Mouse (Mus musculus): Measurements from ENCODE around the gene Arhgap42. TPM values are rescaled to one million over a fixed set of nuclear protein-coding genes. Genes with fewer than 3 reads are reported as not detected.

The Arhgap42 gene
- polyA plus RNA-seq, 1 experiment from 2014 or later = 37.9 TPM

DNA sequence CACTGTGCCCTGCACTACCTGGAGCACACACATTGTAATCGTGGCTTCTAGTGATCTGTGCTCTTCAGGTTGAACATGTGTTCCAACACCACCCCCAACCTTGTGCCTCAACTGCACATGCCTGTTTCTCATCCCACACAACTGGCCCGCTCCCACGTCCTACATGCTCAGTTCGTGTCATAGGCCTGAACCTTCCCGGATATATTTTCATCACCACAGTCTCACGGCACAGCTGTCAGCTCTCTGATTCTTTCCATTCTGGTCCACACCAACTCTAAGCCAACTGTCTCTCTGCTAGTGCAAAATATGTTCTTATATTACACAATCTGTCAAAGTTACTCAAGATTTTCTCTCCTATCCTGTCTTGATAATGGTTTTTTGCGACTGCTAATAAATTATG lies 197.9 kb downstream of the Arhgap42 start:
- Histone ChIP-seq H3K9ac (replicated peaks; ENCODE audit: low read depth) (no peak overlapping the region), H3K27ac (ENCODE audit: low read length) (no peak overlapping the region), H3K4me3 (ENCODE audit: low read depth, low read length) (no peak overlapping the region), H3K36me3 (ENCODE audit: insufficient read depth, low read length) (no peaks in the 10 kb centered on the region), H3K27me3 (replicated peaks; ENCODE audit: insufficient read depth, low read length) (no peaks in the 10 kb centered on the region), H3K4me1 (ENCODE audit: insufficient read depth, low read depth, low read length) (no peaks in the 10 kb centered on the region), H3K4me2 (replicated peaks; ENCODE audit: low read depth, low read length) (no peak overlapping the region), H3K9me3 (ENCODE audit: low read length) (no peaks in the 10 kb centered on the region)
- DNase-seq (ENCODE audit: low spot score) = no peak
- ATAC-seq = no peak
- WGBS = 91% methylated on average over 7 of the region's 7 CpGs
- TF ChIP-seq EP300 (IDR thresholded peaks at IDR 0.05) (no peak), CTCF (IDR thresholded peaks at IDR 0.05) (no peak)

DNA sequence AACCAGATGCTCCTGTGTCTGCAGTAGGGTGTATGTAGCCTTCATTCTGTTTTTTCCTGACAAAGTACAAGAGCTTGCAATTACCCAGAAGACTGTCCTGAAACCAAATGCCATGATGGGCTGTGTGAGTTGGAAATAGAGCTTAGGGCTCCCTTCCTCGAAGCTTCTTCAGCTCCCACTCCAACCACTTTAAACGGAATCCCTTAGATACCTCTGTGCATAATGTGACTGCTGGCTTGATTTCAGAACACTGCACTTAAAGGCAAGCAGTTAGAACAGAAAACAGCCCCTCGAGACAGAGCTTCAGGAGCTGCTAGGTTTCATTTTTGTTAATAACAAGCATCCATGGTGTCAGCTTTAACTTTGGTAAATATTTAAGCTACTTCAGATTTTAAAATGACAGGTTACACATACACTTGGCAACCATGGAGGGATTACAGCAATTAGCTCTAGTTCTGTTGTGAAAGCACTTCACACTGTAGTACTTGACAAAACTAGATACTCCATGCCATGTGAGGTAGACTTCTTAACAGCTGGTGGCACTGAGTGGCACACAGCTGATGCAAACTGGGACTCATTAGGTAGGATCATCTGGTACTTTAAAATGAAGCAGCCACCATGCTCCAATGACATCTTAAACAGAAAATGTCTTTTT lies 201.8 kb downstream of the Arhgap42 start:
- H3K4me2 ChIP-seq (replicated peaks; ENCODE audit: low read depth, low read length) = no peak overlapping the region
- H3K9ac ChIP-seq (replicated peaks; ENCODE audit: low read depth) = no peak overlapping the region
- no peak overlapping the region for H3K27ac ChIP-seq (ENCODE audit: low read length)
- no peaks in the 10 kb centered on the region for H3K27me3 ChIP-seq (replicated peaks; ENCODE audit: insufficient read depth, low read length)
- no peaks in the 10 kb centered on the region for H3K4me1 ChIP-seq (ENCODE audit: insufficient read depth, low read depth, low read length)
- peak; percentile 80 for DNase-seq (ENCODE audit: low spot score)
- ATAC-seq = peak; percentile 96
- TF ChIP-seq EP300 (IDR thresholded peaks at IDR 0.05) (no peak; the same call in none of the 2 replicates), CTCF (IDR thresholded peaks at IDR 0.05) (no peak)
- WGBS = 51% methylated on average over 3 of the region's 3 CpGs
- H3K9me3 ChIP-seq (ENCODE audit: low read length) = no peaks in the 10 kb centered on the region
- no peaks in the 10 kb centered on the region for H3K36me3 ChIP-seq (ENCODE audit: insufficient read depth, low read length)
- H3K4me3 ChIP-seq (ENCODE audit: low read depth, low read length) = no peak overlapping the region

DNA sequence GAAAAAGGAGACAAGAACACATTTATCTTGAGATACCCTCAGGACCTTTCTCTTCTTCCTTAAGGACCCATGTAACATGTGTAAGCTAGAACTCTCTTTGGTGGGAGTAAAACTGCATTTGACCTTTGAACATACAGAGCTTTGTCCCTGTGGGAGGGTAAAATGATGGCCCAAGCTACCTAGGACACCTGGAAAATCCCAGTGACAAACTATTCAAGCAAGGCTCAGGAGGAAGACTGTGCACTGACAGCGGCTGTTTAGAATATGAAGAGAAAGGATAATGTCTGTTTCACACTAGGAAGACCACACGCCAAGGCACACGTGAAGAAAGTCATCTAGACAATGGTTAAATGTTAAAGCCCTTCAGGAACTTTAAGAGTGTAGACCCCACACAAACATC lies 211.0 kb downstream of the Arhgap42 start:
- H3K4me3 ChIP-seq (ENCODE audit: low read depth, low read length) = no peak overlapping the region
- no peak overlapping the region for H3K9ac ChIP-seq (replicated peaks; ENCODE audit: low read depth)
- H3K4me1 ChIP-seq (ENCODE audit: insufficient read depth, low read depth, low read length) = no peaks in the 10 kb centered on the region
- H3K27me3 ChIP-seq (replicated peaks; ENCODE audit: insufficient read depth, low read length) = no peaks in the 10 kb centered on the region
- DNase-seq (ENCODE audit: low spot score) = no peak
- WGBS = 88% methylated on average over 3 of the region's 3 CpGs
- no peak overlapping the region for H3K27ac ChIP-seq (ENCODE audit: low read length)
- H3K4me2 ChIP-seq (replicated peaks; ENCODE audit: low read depth, low read length) = no peak overlapping the region
- no peak for ATAC-seq
- no peaks in the 10 kb centered on the region for H3K36me3 ChIP-seq (ENCODE audit: insufficient read depth, low read length)
- H3K9me3 ChIP-seq (ENCODE audit: low read length) = no peaks in the 10 kb centered on the region
- TF ChIP-seq EP300 (IDR thresholded peaks at IDR 0.05) (no peak), CTCF (IDR thresholded peaks at IDR 0.05) (no peak)

DNA sequence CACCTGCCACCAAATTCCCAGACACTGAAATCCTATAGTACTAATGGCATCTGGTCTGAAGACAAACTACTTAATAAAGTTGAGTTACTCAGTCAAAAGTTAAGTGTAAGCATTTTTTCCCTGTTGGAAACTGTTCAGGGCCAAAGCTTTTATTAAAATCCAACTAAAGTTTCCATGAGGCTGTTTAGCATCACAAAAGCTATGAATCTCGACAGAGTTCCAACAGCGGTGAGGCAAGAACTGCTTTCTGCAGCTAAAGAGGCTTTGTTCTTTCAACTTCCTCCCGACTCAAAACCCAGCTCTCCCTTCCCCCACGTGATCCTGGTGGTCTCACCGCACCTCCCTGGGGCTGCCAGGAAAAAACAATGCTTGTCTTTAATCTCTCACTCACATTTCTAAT lies 211.5 kb downstream of the Arhgap42 start:
- no peak for ATAC-seq
- no peak for TF ChIP-seq EP300 (IDR thresholded peaks at IDR 0.05)
- no peak for TF ChIP-seq CTCF (IDR thresholded peaks at IDR 0.05)
- Histone ChIP-seq H3K4me2 (replicated peaks; ENCODE audit: low read depth, low read length) (no peak overlapping the region), H3K9ac (replicated peaks; ENCODE audit: low read depth) (no peak overlapping the region), H3K36me3 (ENCODE audit: insufficient read depth, low read length) (no peaks in the 10 kb centered on the region), H3K9me3 (ENCODE audit: low read length) (no peaks in the 10 kb centered on the region), H3K4me1 (ENCODE audit: insufficient read depth, low read depth, low read length) (no peaks in the 10 kb centered on the region), H3K27me3 (replicated peaks; ENCODE audit: insufficient read depth, low read length) (no peaks in the 10 kb centered on the region), H3K4me3 (ENCODE audit: low read depth, low read length) (no peak overlapping the region), H3K27ac (ENCODE audit: low read length) (no peak overlapping the region)
- 21% methylated on average over 5 of the region's 5 CpGs for WGBS
- DNase-seq (ENCODE audit: low spot score) = no peak

DNA sequence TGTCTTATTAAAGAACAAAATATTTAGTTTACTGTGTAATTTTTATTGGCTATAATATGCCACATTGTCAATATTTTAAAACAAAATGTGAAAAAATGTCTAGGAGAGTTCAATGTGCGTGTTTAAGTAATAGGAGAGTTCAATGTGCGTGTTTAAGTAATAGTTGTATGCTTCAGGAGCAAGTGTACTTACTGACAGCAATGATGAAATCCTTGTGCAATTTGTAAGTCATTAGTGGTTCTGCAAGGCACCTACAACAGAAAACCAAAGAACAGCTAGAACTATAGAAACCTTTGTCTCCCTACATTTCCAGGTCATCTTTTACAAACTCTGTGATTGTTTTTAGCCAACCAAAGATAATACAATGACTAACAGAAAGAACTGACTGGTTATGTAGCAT lies 223.8 kb downstream of the Arhgap42 start:
- Histone ChIP-seq H3K27me3 (replicated peaks; ENCODE audit: insufficient read depth, low read length) (no peaks in the 10 kb centered on the region), H3K4me1 (ENCODE audit: insufficient read depth, low read depth, low read length) (no peaks in the 10 kb centered on the region), H3K4me2 (replicated peaks; ENCODE audit: low read depth, low read length) (no peak overlapping the region), H3K27ac (ENCODE audit: low read length) (no peak overlapping the region), H3K36me3 (ENCODE audit: insufficient read depth, low read length) (no peaks in the 10 kb centered on the region; the same call in 1 of the 2 replicates), H3K4me3 (ENCODE audit: low read depth, low read length) (no peak overlapping the region), H3K9ac (replicated peaks; ENCODE audit: low read depth) (no peak overlapping the region), H3K9me3 (ENCODE audit: low read length) (no peaks in the 10 kb centered on the region)
- TF ChIP-seq CTCF (IDR thresholded peaks at IDR 0.05) (no peak), EP300 (IDR thresholded peaks at IDR 0.05) (no peak)
- no peak for ATAC-seq
- DNase-seq (ENCODE audit: low spot score) = no peak
- 86% methylated on average over 2 of the region's 2 CpGs for whole genome bisulfite sequencing

DNA sequence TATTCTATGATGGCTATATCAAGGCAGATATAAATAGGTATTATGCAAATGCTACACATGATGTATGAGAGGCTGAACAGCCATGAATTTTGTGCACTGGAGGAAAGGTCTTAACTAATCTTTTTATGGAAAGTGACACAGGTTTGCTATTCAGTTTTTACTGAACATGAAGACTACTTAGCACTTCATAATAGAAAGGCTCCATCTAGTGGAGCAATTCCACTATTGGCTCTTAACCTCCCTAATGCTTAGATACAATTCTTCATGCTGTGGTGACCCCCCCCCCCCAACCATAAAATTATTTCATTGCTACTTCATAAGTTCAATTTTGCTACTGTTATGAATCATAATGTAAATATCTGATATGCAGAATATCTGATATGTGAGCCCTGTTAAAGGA lies 237.7 kb downstream of the Arhgap42 start:
- peak; percentile 36 for DNase-seq (ENCODE audit: low spot score)
- ATAC-seq = no peak
- Histone ChIP-seq H3K9ac (replicated peaks; ENCODE audit: low read depth) (no peak overlapping the region), H3K4me1 (ENCODE audit: insufficient read depth, low read depth, low read length) (no peaks in the 10 kb centered on the region), H3K4me3 (ENCODE audit: low read depth, low read length) (no peak overlapping the region), H3K36me3 (ENCODE audit: insufficient read depth, low read length) (no peaks in the 10 kb centered on the region), H3K27ac (ENCODE audit: low read length) (no peak overlapping the region), H3K27me3 (replicated peaks; ENCODE audit: insufficient read depth, low read length) (no peaks in the 10 kb centered on the region), H3K9me3 (ENCODE audit: low read length) (no peaks in the 10 kb centered on the region), H3K4me2 (replicated peaks; ENCODE audit: low read depth, low read length) (no peak overlapping the region)
- no peak for TF ChIP-seq EP300 (IDR thresholded peaks at IDR 0.05)
- TF ChIP-seq CTCF (IDR thresholded peaks at IDR 0.05) = peak; percentile 41

DNA sequence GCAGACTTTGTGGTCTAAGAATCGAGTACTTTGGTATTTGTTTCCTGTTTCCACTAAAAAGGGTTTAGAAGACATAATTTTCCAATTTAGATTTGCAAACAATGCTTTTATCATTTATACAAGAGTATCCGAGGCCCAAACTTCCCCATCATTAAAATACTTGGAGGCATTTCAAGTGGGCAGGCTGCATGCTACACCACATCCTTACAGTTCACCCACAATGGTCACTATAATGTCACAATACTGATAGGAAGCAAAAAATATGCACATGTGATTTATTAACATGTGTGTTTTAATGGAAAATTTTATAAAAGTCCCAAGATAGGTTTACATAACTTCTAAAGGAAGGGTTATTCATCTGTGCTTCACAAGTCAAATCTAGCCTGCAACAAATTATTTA lies 242.4 kb downstream of the Arhgap42 start:
- Histone ChIP-seq H3K4me2 (replicated peaks; ENCODE audit: low read depth, low read length) (no peak overlapping the region), H3K27me3 (replicated peaks; ENCODE audit: insufficient read depth, low read length) (no peaks in the 10 kb centered on the region), H3K4me3 (ENCODE audit: low read depth, low read length) (no peak overlapping the region), H3K9me3 (ENCODE audit: low read length) (no peaks in the 10 kb centered on the region), H3K9ac (replicated peaks; ENCODE audit: low read depth) (no peak overlapping the region), H3K27ac (ENCODE audit: low read length) (no peak overlapping the region), H3K4me1 (ENCODE audit: insufficient read depth, low read depth, low read length) (no peaks in the 10 kb centered on the region), H3K36me3 (ENCODE audit: insufficient read depth, low read length) (no peaks in the 10 kb centered on the region)
- ATAC-seq = no peak
- DNase-seq (ENCODE audit: low spot score) = no peak
- WGBS = 52% methylated on average over 2 of the region's 2 CpGs
- TF ChIP-seq CTCF (IDR thresholded peaks at IDR 0.05) = no peak

Measured in lung, postnatal 0 days (tissue).